8 mouse cellular contexts compared by ENCODE assay signal in genomic region chr8:94787524-94788501, GRCm38 (mm10). TPM values are rescaled to one million over a fixed set of nuclear protein-coding genes. Genes with fewer than 3 reads are reported as not detected.
DNase-seq lines count a peak whose midpoint lies in the region; ATAC-seq and TF ChIP-seq lines count a peak whose summit lies in the region.
"Had no signal": no experiment of that assay in that cellular context is flagged by ENCODE, and none has a peak within 500 bp of the region (broad histone marks: within the 10 kb centered on the region; RNA-seq: fewer than 3 reads in every experiment).

No protein-coding gene starts in this region.

- no peak overlapping the region for H3K9ac ChIP-seq in heart, embryonic 15.5 days

- no peaks in the 10 kb centered on the region for H3K9me3 ChIP-seq in G1E (replicated peaks)
- no peaks in the 10 kb centered on the region for H3K9me3 ChIP-seq in heart, embryonic 15.5 days (replicated peaks)

- DNase-seq in G1E (ENCODE audit: low spot score) (no peak), adipocyte (ENCODE audit: low spot score) (peak; percentile 90)
- DNase-seq in lung, adult 18-20 months, result peak; percentile 67 to 73
- DNase-seq in thymus, postnatal 36 days, result no peak
- no peak for DNase-seq in layer of hippocampus, adult 2 months (ENCODE audit: low spot score in 2 of 2)
- no peak for DNase-seq in frontal cortex, postnatal 36 days (ENCODE audit: low spot score in 2 of 2)

- 57% methylated on average over 15 of the region's 15 CpGs for WGBS in heart, embryonic 15.5 days

- peaks cover 32% of the 10 kb centered on the region for H3K27me3 ChIP-seq in G1E (ENCODE audit: insufficient read depth, low read length)
- no peaks in the 10 kb centered on the region; the same call in 1 of the 2 replicates for H3K27me3 ChIP-seq in heart, embryonic 15.5 days

- no peak overlapping the region for H3K4me2 ChIP-seq in heart, embryonic 15.5 days

- peaks cover 10% of the 10 kb centered on the region for H3K4me1 ChIP-seq in G1E (ENCODE audit: insufficient read depth, low read depth, low read length)
- H3K4me1 ChIP-seq in heart, embryonic 15.5 days (replicated peaks), result peaks cover 19% of the 10 kb centered on the region

- H3K36me3 ChIP-seq in G1E (replicated peaks), result no peaks in the 10 kb centered on the region
- no peaks in the 10 kb centered on the region for H3K36me3 ChIP-seq in heart, embryonic 15.5 days

- no peak overlapping the region for H3K27ac ChIP-seq in heart, embryonic 15.5 days
- H3K27ac ChIP-seq in layer of hippocampus, adult 2 months, result no peak overlapping the region

- no peak for TF ChIP-seq CTCF in G1E (IDR thresholded peaks at IDR 0.05; ENCODE audit: low read depth, low read length)
- TF ChIP-seq CTCF in layer of hippocampus, adult 2 months (conservative IDR thresholded peaks at IDR 0.05), result no peak

- H3K4me3 ChIP-seq in G1E (ENCODE audit: low read depth, low read length), result no peak overlapping the region
- no peak overlapping the region for H3K4me3 ChIP-seq in heart, embryonic 15.5 days
- H3K4me3 ChIP-seq in layer of hippocampus, adult 2 months, result no peak overlapping the region

- peak; percentile 28; the same call in 1 of the 2 replicates for ATAC-seq in G1E (ENCODE audit: extremely low read depth, insufficient number of reproducible peaks, low FRiP score, poor library complexity, severe bottlenecking)
- ATAC-seq in heart, embryonic 15.5 days (replicated peaks; ENCODE audit: insufficient number of reproducible peaks, insufficient read depth, low FRiP score, low read depth), result 0 out of 2 replicates have a peak, but pooled peaks have one; percentile 14

RNA-seq across cellular contexts. Expression of gene Cx3cl1, which starts 16.0 kb away (rescaled TPM):
- total RNA-seq in G1E (2014; fragmentation: Nextera tagmentation) (not detected in 2 replicates), G1E (2017) (0.06 and 0.38 TPM in 2 replicates)
- polyA plus RNA-seq in G1E (2012), result not detected in 2 replicates
- 9.4 and 9.7 TPM in 2 replicates for polyA plus RNA-seq in heart, embryonic 15.5 days (2015; fragmentation: Nextera tagmentation; extraction: Ambion mirVana)
- total RNA-seq in layer of hippocampus, adult 2 months (2021), result 100 to 1,000 TPM; 396 to 397 TPM

RNA-seq across cellular contexts. Expression of gene Ccl17, which starts 22.4 kb away (rescaled TPM):
- not detected in 2 replicates for total RNA-seq in G1E (2014; fragmentation: Nextera tagmentation)
- not detected in 2 replicates for total RNA-seq in G1E (2017)
- polyA plus RNA-seq in G1E (2012), result not detected in 2 replicates
- 0.26 TPM in 1 of 2 replicates, not detected in the other for polyA plus RNA-seq in heart, embryonic 15.5 days (2015; fragmentation: Nextera tagmentation; extraction: Ambion mirVana)
- 1 to 10 TPM; 3.4 to 6.0 TPM for total RNA-seq in layer of hippocampus, adult 2 months (2021)
- polyA plus RNA-seq: neural tube, embryonic 11.5 days had no signal

RNA-seq across cellular contexts. Expression of gene Ccl22, which starts 42.4 kb away (rescaled TPM):
- total RNA-seq in G1E (2014; fragmentation: Nextera tagmentation) (not detected in 2 replicates), G1E (2017) (0.22 TPM in 1 of 2 replicates, not detected in the other)
- polyA plus RNA-seq in G1E (2012), result 0.02 TPM in 1 of 2 replicates, not detected in the other
- 0.08 TPM in 1 of 2 replicates, not detected in the other for polyA plus RNA-seq in heart, embryonic 15.5 days (2015; fragmentation: Nextera tagmentation; extraction: Ambion mirVana)
- under 1 TPM in 1 of 2 experiments, not detected in 1; 0.37 TPM for total RNA-seq in layer of hippocampus, adult 2 months (2021)
- polyA plus RNA-seq: neural tube, embryonic 11.5 days had no signal

RNA-seq across cellular contexts. Expression of gene Coq9, which starts 50.3 kb away (rescaled TPM):
- total RNA-seq in G1E (2014; fragmentation: Nextera tagmentation), result 60.7 and 68.8 TPM in 2 replicates
- total RNA-seq in G1E (2017), result 38.2 and 49.3 TPM in 2 replicates
- polyA plus RNA-seq in G1E (2012), result 109 and 133 TPM in 2 replicates
- polyA plus RNA-seq in heart, embryonic 15.5 days (2015; fragmentation: Nextera tagmentation; extraction: Ambion mirVana), result 163 and 166 TPM in 2 replicates
- 10 to 100 TPM; 78.2 to 83.7 TPM for total RNA-seq in layer of hippocampus, adult 2 months (2021)

RNA-seq across cellular contexts. Expression of gene Ciapin1, which starts 50.3 kb away (rescaled TPM):
- total RNA-seq in G1E (2014; fragmentation: Nextera tagmentation) (56.3 and 75.9 TPM in 2 replicates), G1E (2017) (54.0 and 61.0 TPM in 2 replicates)
- 450 and 629 TPM in 2 replicates for polyA plus RNA-seq in G1E (2012)
- 77.7 and 88.6 TPM in 2 replicates for polyA plus RNA-seq in heart, embryonic 15.5 days (2015; fragmentation: Nextera tagmentation; extraction: Ambion mirVana)
- total RNA-seq in layer of hippocampus, adult 2 months (2021), result 10 to 100 TPM; 60.9 to 67.2 TPM

Comparison
In these comparisons a context has a peak if more than half of its experiments do, and no peak if none do; other contexts are left out.
1. DNase-seq: peak in adipocyte (single experiment) and lung, adult 18-20 months (2 of 2); none in G1E (single experiment), thymus, postnatal 36 days (0 of 2), layer of hippocampus, adult 2 months (0 of 2) and frontal cortex, postnatal 36 days (0 of 2).
2. RNA of gene Cx3cl1, which starts 16.0 kb away (total RNA-seq): 396 to 397 TPM in layer of hippocampus, adult 2 months; 0.06 to 0.38 TPM in G1E; every median in the first group is over 100 times any median in the second.